Mouse (Mus musculus): ENCODE data around the gene Rtf2. TPM values are rescaled to one million over a fixed set of nuclear protein-coding genes. Genes with fewer than 3 reads are reported as not detected.
A peak's percentile ranks its signal among the peaks of the same experiment; 100 is the strongest.

Gene Rtf2
- polyA plus RNA-seq (2016; fragmentation: Nextera tagmentation; extraction: Ambion mirVana), result 78.7 and 80.1 TPM in 2 replicates

DNA sequence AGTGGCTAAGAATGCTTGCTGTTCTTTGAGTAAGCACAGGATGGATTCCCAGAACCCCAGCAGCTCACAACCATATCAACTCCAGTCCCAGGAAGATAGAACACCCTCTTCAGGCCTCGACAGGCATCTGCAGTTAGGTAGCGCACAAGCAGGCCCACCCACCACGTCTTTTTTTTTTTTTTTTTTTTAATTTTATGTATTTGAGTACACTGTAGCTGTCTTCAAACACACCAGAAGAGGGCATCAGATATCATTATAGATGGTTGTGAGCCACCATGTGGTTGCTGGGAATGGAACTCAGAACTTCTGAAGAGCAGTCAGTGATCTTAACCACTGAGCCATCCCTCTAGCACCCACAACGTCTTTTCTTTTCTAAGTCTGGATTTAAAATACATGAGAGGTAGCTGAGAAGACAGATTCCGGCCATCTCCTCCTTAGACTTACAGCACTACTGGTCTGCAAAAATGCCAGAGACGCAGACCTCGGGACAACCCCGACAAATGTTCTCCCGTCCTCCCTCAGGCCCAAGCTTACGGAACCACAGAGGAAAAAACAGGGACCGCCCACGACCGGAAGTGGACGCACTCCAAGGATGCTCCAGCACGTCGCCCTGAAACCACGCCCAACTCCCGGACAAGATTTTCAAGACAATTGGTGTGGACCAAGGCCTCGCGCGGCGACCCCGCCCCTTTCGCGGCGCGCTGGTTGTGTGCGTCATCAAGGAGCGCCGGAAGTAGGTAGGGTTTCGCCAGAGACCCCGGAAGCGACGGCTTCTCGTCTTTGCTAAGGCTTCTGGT is at the start of gene Rtf2:
Gene Rtf2 (plus strand): TSS at position 714 of the 797 bp plus-strand sequence.
- 2% methylated on average over 35 of the region's 35 CpGs for WGBS

GRCm38 (mm10) chr2:172392041-172392521 is 48.3 kb upstream of the Rtf2 start:
- Histone ChIP-seq H3K27ac (replicated peaks) (no peak overlapping the region), H3K27me3 (replicated peaks; ENCODE audit: low read depth, poor library complexity, severe bottlenecking) (no peaks in the 10 kb centered on the region), H3K36me3 (replicated peaks) (no peaks in the 10 kb centered on the region), H3K4me1 (peaks cover 15% of the 10 kb centered on the region), H3K9me3 (no peaks in the 10 kb centered on the region), H3K4me3 (no peak overlapping the region)
- 81% methylated on average over 10 of the region's 10 CpGs for WGBS
- no peak for DNase-seq (ENCODE audit: low spot score)

More for the DNA sequence above, at the start of gene Rtf2:
- Histone ChIP-seq H3K4me3 (peak within 1 kb of the TSS; percentile 71), H3K36me3 (replicated peaks) (peaks cover 9% of the 10 kb centered on the region), H3K9me3 (no peaks in the 10 kb centered on the region), H3K27ac (replicated peaks) (peak within 1 kb of the TSS; percentile 53), H3K4me1 (peaks cover 19% of the 10 kb centered on the region), H3K27me3 (replicated peaks; ENCODE audit: low read depth, poor library complexity, severe bottlenecking) (no peaks in the 10 kb centered on the region)
- DNase-seq (ENCODE audit: low spot score), result peak; percentile 99

DNA sequence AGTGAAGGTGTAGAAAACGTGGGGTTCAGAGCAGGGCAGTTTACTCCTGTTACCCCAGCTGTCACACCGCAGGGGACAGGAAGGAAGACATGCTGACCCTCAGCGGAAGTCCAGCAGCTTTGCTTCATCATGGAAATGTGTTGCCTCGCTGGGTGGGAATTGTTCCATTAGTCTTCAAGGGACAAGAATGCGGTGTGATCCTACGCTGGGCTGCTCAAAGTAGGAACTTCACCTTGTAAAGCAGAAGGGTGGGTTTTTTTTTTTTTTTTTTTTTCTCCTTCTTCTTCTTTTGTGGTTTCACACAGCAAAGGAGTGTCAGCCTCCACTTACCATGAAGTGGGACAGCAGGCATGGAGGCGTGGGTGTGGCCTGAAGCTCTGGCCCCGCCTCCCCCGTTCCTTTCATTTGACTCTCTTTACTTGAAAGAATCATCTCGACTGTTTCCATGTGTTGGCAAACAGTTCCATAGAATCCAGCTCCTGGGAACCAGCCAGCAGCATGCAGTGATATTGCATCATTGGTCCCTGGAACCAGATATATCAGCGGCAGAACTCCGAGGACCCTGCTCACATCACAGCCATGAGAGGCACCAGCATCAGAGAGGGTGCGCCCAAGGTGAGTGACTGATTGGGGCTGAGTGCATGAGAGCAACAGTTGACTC is 46.8 kb upstream of the Rtf2 start, which contains the start of gene Cass4:
Gene Cass4 (plus strand): TSS at position 404 of the 661 bp plus-strand sequence.
- DNase-seq (ENCODE audit: low spot score), result no peak
- Histone ChIP-seq H3K4me3 (no peak within 1 kb of the TSS), H3K27me3 (replicated peaks; ENCODE audit: low read depth, poor library complexity, severe bottlenecking) (no peaks in the 10 kb centered on the region), H3K9me3 (no peaks in the 10 kb centered on the region), H3K4me1 (peaks cover 15% of the 10 kb centered on the region), H3K36me3 (replicated peaks) (no peaks in the 10 kb centered on the region), H3K27ac (replicated peaks) (no peak within 1 kb of the TSS)
- WGBS, result 41% methylated on average over 13 of the region's 13 CpGs

DNA sequence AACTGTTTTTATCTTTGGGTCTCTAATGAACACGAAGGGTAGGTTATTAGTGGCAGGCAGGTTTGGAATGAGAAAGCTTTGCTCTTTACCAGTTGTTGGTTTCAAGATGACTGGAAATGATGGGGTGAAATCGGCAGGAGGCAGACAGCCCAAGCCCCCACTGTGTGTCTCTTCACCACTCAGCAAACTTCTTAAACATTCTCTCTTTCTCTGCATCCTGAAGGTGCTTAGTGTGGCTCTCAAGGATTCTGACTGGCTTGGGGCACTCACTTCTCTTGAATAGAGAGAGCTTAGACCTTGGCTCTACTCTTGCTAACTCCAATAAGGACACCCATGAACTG is 46.3 kb upstream of the Rtf2 start:
- WGBS, result 78% methylated on average over 2 of the region's 2 CpGs
- DNase-seq (ENCODE audit: low spot score), result no peak
- no peaks in the 10 kb centered on the region for H3K27me3 ChIP-seq (replicated peaks; ENCODE audit: low read depth, poor library complexity, severe bottlenecking)
- no peak overlapping the region for H3K4me3 ChIP-seq
- no peak overlapping the region for H3K27ac ChIP-seq (replicated peaks)
- H3K9me3 ChIP-seq, result no peaks in the 10 kb centered on the region
- H3K4me1 ChIP-seq, result peaks cover 15% of the 10 kb centered on the region
- H3K36me3 ChIP-seq (replicated peaks), result no peaks in the 10 kb centered on the region

GRCm38 (mm10) chr2:172394671-172395070 is 45.7 kb upstream of the Rtf2 start:
- 79% methylated on average over 4 of the region's 4 CpGs for WGBS

DNA sequence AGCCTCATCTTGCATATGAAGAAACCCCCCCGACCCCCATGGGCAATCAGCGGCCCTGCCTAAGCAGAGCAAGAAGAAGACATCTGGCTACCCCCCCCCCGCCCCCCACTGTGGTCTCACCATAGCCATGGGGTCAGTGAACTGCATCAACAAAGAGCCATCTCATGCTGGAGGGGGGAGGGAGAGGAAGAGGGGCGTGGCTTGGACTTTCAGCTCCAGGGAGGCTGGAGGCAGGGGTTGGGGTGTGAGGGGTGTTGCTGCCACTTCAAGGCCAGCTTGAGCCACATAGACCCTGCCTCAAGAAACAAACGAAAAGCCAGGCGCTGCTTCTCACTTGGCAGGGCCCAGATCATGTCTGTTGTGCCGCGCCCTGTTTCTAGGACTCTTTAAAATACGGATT is 44.4 kb upstream of the Rtf2 start:
- Histone ChIP-seq H3K27ac (replicated peaks) (no peak overlapping the region), H3K4me1 (peaks cover 29% of the 10 kb centered on the region), H3K36me3 (replicated peaks) (no peaks in the 10 kb centered on the region), H3K9me3 (no peaks in the 10 kb centered on the region), H3K27me3 (replicated peaks; ENCODE audit: low read depth, poor library complexity, severe bottlenecking) (no peaks in the 10 kb centered on the region), H3K4me3 (no peak overlapping the region)
- no peak for DNase-seq (ENCODE audit: low spot score)
- 36% methylated on average over 9 of the region's 9 CpGs for WGBS

More at GRCm38 (mm10) chr2:172394671-172395070, 45.7 kb upstream of the Rtf2 start:
- Histone ChIP-seq H3K4me3 (no peak overlapping the region), H3K36me3 (replicated peaks) (no peaks in the 10 kb centered on the region), H3K9me3 (no peaks in the 10 kb centered on the region), H3K27ac (replicated peaks) (no peak overlapping the region), H3K4me1 (peaks cover 22% of the 10 kb centered on the region), H3K27me3 (replicated peaks; ENCODE audit: low read depth, poor library complexity, severe bottlenecking) (no peaks in the 10 kb centered on the region)
- no peak for DNase-seq (ENCODE audit: low spot score)

GRCm38 (mm10) chr2:172399901-172400300 is 40.5 kb upstream of the Rtf2 start:
- Histone ChIP-seq H3K36me3 (replicated peaks) (no peaks in the 10 kb centered on the region), H3K27me3 (replicated peaks; ENCODE audit: low read depth, poor library complexity, severe bottlenecking) (no peaks in the 10 kb centered on the region), H3K27ac (replicated peaks) (0 out of 2 replicates have a peak overlapping the region, but pooled peaks have one; percentile 30), H3K4me1 (peaks cover 29% of the 10 kb centered on the region), H3K4me3 (no peak overlapping the region), H3K9me3 (no peaks in the 10 kb centered on the region)
- WGBS, result 49% methylated on average over 9 of the region's 9 CpGs
- DNase-seq (ENCODE audit: low spot score), result no peak

- DNase-seq (ENCODE audit: low spot score), result no peak
- peaks cover 19% of the 10 kb centered on the region for H3K4me1 ChIP-seq
- 67% methylated on average over 13 of the region's 13 CpGs for whole genome bisulfite sequencing
- H3K9me3 ChIP-seq, result no peaks in the 10 kb centered on the region
- H3K27ac ChIP-seq (replicated peaks), result no peak overlapping the region
- H3K36me3 ChIP-seq (replicated peaks), result no peaks in the 10 kb centered on the region
- H3K27me3 ChIP-seq (replicated peaks; ENCODE audit: low read depth, poor library complexity, severe bottlenecking), result no peaks in the 10 kb centered on the region
- H3K4me3 ChIP-seq, result no peak overlapping the region
Measured at GRCm38 (mm10) chr2:172401116-172401825, 39.1 kb upstream of the Rtf2 start.

DNA sequence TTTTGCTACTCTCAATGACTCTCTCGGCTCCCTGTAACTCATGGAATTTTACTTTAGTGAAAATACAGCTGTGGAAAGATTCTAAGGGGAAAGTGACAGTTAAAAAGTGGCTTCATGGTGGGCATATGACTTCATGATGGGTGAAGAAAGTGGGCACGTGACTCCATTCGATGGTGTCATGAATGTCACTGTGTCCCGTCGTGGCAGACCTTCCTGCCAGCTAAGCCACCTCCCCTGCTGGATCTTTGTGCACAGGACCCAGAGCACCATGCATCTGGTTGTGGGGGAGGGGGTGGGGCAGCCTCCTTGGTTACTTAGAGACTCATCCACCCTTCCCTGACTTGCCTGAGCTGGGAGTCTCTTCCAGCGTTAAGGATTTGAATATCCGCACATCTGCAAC is 36.1 kb upstream of the Rtf2 start:
- Histone ChIP-seq H3K4me1 (peaks cover 15% of the 10 kb centered on the region), H3K27ac (replicated peaks) (no peak overlapping the region), H3K4me3 (no peak overlapping the region), H3K9me3 (no peaks in the 10 kb centered on the region), H3K36me3 (replicated peaks) (no peaks in the 10 kb centered on the region), H3K27me3 (replicated peaks; ENCODE audit: low read depth, poor library complexity, severe bottlenecking) (no peaks in the 10 kb centered on the region)
- DNase-seq (ENCODE audit: low spot score), result no peak
- 66% methylated on average over 7 of the region's 7 CpGs for WGBS

GRCm38 (mm10) chr2:172405011-172405410 is 35.3 kb upstream of the Rtf2 start:
- no peak overlapping the region for H3K4me3 ChIP-seq
- 75% methylated on average over 3 of the region's 3 CpGs for WGBS
- H3K27ac ChIP-seq (replicated peaks), result no peak overlapping the region
- H3K36me3 ChIP-seq (replicated peaks), result no peaks in the 10 kb centered on the region
- peaks cover 7% of the 10 kb centered on the region for H3K4me1 ChIP-seq
- H3K9me3 ChIP-seq, result no peaks in the 10 kb centered on the region
- H3K27me3 ChIP-seq (replicated peaks; ENCODE audit: low read depth, poor library complexity, severe bottlenecking), result no peaks in the 10 kb centered on the region
- no peak for DNase-seq (ENCODE audit: low spot score)

- no peak overlapping the region for H3K4me3 ChIP-seq
- DNase-seq (ENCODE audit: low spot score), result no peak
- H3K9me3 ChIP-seq, result no peaks in the 10 kb centered on the region
- WGBS, result 79% methylated on average over 4 of the region's 4 CpGs
- H3K4me1 ChIP-seq, result peaks cover 5% of the 10 kb centered on the region; the same call in 1 of the 2 replicates
- H3K36me3 ChIP-seq (replicated peaks), result no peaks in the 10 kb centered on the region
- no peaks in the 10 kb centered on the region for H3K27me3 ChIP-seq (replicated peaks; ENCODE audit: low read depth, poor library complexity, severe bottlenecking)
- no peak overlapping the region for H3K27ac ChIP-seq (replicated peaks)
Measured at GRCm38 (mm10) chr2:172406173-172406572, 34.2 kb upstream of the Rtf2 start.

DNA sequence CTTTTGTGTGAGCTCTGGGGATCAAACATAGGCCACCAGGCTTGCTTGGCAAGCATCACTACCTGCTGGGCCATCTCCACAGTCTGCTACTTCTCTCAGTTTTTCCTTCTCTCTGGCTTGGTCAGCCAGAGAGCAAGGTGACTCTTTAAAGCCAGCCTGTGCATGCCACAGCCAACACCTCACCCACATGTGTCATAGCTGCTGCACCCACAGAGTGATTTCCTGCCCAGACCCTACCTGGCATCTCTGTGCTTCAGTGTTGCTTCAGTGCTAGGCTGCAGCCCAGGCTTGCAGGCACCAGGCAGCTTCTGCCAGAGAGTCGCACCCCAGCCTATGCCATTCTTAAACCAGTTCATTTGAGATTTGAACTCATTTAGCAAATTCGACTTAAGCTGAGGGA is 32.9 kb upstream of the Rtf2 start:
- H3K4me3 ChIP-seq, result no peak overlapping the region
- no peak overlapping the region for H3K27ac ChIP-seq (replicated peaks)
- whole genome bisulfite sequencing, result 75% methylated on average over 2 of the region's 2 CpGs
- H3K27me3 ChIP-seq (replicated peaks; ENCODE audit: low read depth, poor library complexity, severe bottlenecking), result no peaks in the 10 kb centered on the region
- peaks cover 14% of the 10 kb centered on the region for H3K4me1 ChIP-seq
- H3K9me3 ChIP-seq, result no peaks in the 10 kb centered on the region
- DNase-seq (ENCODE audit: low spot score), result no peak
- no peaks in the 10 kb centered on the region for H3K36me3 ChIP-seq (replicated peaks)
